Mouse (Mus musculus): Measurements from ENCODE around the gene BC004004. TPM values are rescaled to one million over a fixed set of nuclear protein-coding genes. Genes with fewer than 3 reads are reported as not detected.
"Not testable (repeated sequence)": the region's sequence is repeated elsewhere in the genome, so short reads cannot be mapped to it uniquely, and the experiment has no call there.

The BC004004 gene
- polyA plus RNA-seq, 1 experiment: 175 TPM

DNA sequence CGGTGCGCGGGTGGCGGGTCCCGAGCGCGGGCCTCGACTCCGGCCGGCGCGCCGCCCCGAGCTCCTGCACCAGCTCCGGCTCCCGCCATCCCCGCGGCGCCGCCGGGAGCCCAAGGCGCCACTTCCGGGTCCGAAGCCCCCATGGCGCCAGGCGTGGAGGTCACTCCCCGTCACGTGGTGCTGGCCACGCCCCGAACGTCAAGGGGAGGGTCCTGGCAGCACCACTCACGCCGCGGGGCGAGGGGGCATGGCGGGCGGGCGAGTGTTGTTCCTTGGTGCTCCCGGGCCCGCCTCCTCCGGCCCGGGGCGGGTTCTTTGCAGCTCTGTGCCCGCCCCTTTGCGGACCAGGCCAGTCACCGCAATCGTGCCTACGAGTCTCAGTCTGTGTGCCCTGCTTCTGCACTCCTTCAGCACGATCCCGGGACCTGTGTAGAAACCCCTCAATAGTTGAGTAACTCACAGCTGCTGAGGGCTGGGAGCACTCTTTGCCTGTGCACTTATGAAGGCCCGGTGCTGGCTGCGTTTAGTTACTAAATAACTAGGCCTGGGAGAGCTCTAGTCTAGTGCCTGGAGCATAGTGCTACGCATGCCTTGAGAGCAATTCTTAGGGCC, 79.2 kb downstream of the BC004004 start, which contains the start of gene Mtch1:
TSS of gene Mtch1 (minus strand) at position 290 of the 612 bp plus-strand sequence.
- DNase-seq (ENCODE audit: low read depth): no peak

DNA sequence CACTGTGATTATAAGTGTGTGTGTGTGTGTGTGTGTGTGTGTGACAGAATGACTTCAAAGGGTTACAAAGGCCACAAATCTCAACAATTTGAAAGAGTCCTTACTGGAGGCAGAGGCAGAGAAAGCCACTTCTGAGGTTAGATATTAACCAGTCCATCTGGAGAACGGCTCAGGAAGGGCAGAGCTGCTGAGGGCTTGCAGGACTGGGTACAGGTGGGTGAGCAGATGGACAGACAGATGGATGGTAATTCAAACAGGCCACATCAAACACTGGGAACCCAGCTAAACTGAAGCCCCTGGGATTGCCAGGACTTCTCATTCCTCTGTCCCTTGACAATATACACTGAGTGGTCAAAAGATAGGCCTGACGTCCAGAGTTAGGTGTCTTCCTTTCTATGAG, 80.4 kb downstream of the BC004004 start:
- DNase-seq (ENCODE audit: low read depth): no peak

DNA sequence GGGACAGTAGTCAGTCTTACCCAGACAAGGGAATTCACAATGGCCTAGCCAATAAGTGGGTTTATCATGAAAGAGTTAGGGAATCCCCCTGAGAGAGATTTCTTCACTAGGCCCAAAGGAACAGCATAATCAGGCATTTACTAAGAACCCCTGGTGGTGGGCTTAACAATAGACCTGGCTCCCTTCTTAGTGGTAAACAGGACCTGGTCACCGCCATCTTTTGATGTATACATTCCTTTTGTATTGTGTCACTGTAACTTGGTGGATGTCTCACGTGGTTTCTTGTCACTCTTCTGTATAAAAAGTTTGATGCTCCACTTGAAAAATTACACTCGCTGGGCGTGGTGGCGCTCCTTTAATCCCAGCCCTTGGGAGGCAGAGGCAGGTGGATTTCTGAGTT, 82.5 kb downstream of the BC004004 start:
- not testable (repeated sequence) for DNase-seq (ENCODE audit: low read depth)

DNA sequence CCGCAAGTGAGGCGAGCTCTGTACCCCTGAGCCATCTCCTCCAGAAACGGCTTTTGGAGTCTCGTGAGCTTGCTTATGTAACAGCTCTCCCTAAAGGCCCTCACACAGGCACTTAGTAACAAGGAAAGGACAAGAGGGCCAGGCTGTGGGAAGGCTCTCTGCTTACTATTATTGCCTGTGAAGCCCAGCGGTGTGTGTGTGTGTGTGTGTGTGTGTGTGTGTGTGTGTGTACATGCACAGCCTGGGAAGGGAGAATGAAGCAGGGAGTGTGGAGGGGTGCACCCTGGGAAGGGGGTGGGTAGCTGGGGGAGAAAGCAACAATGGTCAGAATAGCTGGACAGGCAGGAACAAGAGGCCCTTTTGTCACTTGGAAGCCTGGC, 86.9 kb downstream of the BC004004 start:
- DNase-seq (ENCODE audit: low read depth): no peak

DNA sequence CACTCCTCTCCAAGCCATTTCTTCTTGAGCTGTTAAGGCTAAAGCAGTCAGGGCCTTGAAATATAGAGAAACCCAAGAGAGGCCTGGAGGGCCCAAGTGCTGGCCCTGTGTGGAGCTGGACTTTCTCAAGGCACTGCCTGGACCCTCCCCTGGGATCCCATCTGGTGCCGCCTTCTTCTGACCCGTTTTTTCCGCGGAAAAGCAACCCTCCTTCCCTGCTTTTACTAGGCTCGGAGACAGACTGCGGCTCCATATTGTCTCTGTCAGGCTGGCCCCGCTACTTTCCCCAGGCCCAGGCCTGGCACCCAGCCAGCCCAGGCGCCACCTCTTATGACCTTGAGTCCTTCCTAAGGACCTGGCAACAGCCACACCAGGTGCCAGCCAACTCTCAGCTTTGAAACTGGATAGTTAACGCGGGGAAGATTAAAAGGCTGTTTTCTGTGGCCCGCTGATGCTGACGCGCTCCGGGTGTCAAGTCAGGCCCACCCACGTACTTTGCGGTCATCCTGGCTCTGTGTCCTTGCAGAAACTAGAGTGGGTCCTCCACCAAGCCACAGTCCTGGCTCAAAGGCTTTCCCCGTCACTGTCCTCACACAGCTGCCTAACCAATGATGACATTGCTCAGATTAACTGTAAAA, 87.4 kb downstream of the BC004004 start:
- no peak for DNase-seq (ENCODE audit: low read depth)

DNA sequence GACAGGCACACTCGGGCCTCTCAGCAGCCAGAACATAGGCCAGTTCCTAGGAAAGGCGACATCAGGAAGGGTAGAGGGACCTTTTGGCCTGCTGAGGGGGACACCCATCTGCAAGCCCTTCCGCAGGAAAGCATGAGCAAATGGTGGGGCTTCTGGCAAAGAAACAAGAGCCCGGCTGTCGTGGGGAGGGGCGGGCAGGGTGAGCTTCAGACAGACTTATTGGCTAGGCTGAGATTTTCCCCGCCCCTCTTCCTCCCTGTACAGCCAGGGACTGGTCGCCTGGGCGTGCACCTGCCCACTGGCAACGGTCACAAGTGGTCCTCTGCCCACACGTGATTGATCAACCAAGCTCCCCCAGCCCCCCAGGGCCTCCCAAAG, 87.9 kb downstream of the BC004004 start:
- DNase-seq (ENCODE audit: low read depth): no peak

DNA sequence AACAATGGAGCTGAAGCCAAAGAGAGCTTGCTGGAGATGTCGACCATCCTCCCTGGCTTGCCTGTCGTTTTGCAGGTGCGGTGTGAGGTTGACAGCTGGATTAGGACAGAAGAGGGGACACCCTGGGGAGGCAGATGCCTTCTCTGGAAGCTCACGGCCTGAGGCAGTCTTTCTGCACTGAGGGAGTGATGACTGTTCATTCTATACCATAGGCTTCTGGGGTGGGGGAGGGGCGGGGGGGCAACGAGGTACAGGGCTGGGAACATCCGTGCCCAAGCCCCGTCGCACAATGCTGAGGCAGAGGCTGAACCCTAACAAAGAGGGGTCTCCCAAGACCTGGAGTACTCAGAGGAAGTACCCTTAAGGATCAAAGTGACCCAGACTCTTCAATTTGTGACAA, 88.3 kb downstream of the BC004004 start:
- no peak for DNase-seq (ENCODE audit: low read depth)

DNA sequence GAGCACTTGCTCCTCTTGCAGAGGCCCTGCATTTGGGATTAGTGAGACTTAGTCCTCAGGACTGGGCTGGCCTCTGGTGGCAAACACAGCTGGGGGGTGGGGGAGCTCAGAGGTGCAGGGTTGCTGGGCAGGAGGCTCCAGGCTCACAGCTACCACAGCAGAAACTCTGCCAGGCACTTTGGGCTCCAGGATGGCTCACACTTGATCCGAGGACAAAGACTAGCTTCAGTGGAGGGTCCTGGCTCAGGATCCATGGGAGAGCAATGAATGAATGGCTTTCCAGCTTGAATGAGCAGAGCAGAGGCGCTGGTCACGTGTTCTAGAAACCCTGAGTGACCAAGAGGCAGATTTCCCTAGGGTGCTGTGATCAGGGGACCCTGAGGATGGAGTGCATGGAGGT, 90.3 kb downstream of the BC004004 start:
- no peak for DNase-seq (ENCODE audit: low read depth)

DNA sequence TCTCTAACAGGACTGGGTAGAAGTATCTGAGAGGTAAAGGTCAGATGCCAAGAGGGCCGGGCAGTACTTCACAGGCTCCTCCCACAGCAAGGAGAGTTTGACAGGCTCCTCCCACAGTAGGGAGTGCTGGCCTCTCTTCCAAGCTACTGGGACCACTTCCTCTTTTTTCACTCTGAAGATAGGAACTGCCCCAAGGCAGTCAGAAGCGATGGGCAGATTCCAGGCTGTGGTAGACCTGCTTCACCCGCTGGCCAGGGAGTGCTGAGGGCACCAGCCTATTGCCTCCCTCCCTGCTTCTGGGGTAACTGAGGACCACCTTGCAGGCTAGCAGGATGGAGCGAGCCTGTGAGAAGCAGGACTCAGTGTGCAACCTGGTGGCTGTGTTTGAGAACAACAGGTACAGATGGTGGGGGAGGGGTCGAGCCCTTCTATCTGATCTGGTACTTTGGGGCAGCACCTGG, 92.2 kb downstream of the BC004004 start, which contains the start of gene Fgd2:
TSS of gene Fgd2 (plus strand) at position 154 of the 461 bp plus-strand sequence.
- DNase-seq (ENCODE audit: low read depth): no peak

DNA sequence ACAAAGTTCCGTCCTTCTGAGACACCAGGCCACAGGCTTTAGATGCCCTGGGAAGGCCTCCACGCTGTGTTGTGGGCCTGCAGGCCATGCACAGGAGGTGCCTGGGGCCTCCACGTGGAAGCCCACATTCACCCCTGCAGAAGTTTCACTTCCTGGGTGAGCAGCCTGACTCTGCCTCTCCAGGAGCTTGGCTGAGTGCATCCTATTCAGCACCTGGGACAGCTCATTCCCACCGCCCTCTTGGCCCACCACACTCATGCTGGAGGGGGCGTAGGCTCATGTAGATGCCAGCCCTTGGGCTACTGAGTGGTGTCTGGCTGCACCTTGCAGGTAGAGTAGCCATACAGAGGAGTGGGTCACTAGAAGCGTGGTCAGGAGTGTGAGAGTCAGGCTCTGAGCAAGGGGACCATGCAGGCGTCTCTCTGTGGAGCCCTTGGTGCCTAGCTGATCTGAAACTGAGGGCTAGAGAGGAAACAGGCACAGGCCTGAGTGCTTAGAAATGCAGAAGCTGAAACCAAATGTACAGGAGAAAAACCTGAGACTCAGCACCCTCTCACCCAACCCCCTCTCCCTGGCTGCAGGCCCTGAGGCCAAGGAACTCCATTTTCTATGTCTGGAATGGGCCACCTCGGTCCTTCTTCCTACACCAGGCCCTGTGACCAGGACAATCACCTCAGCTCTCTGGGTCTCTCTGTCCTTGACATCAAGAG, 93.5 kb downstream of the BC004004 start:
- no peak for DNase-seq (ENCODE audit: low read depth)

DNA sequence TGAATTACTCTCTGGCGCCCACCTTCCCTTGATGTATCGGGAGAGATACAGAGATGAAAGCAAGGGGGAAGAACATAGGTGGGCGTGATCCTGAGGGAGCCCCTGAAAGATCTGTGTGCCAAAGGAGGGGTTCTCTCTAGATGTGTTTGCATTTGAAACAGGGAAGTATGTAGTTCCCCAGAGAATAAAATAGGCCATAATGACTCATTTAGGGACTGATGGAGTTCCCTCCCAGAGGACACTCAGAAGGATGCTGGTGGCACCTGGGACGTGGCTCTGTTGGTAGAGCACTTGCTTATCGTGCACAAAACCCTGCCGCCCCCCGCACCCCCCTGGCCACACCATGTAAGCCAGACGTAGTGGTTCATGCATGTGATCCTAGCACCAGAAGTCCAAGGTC, 94.5 kb downstream of the BC004004 start:
- no peak for DNase-seq (ENCODE audit: low read depth)

Other genes with a start within 250 kb of the BC004004 start
- 103 and 119 TPM in 2 replicates for gene Srsf3, start 236.2 kb upstream of the BC004004 start, polyA plus RNA-seq (2012; rRNA removed)
- 38.4 and 98.3 TPM in 2 replicates for gene Cdkn1a, start 177.8 kb upstream of the BC004004 start, polyA plus RNA-seq (2012; rRNA removed)
- gene Rab44, start 154.6 kb upstream of the BC004004 start, polyA plus RNA-seq (2012; rRNA removed): 8.2 and 12.7 TPM in 2 replicates
- gene Cpne5, start 30.6 kb upstream of the BC004004 start, polyA plus RNA-seq (2012; rRNA removed): 59.8 and 66.3 TPM in 2 replicates
- 33.3 and 35.3 TPM in 2 replicates for gene Ppil1, start 4.6 kb upstream of the BC004004 start, polyA plus RNA-seq (2012; rRNA removed)
- 31.4 and 42.9 TPM in 2 replicates for gene Pi16, start 48.9 kb downstream of the BC004004 start, polyA plus RNA-seq (2012; rRNA removed)
- gene Mtch1, start 79.1 kb downstream of the BC004004 start, polyA plus RNA-seq (2012; rRNA removed): 587 and 681 TPM in 2 replicates
- 23.3 and 32.9 TPM in 2 replicates for gene Fgd2, start 92.1 kb downstream of the BC004004 start, polyA plus RNA-seq (2012; rRNA removed)
- gene Pim1, start 222.0 kb downstream of the BC004004 start, polyA plus RNA-seq (2012; rRNA removed): 9.5 and 10.9 TPM in 2 replicates